Mouse (Mus musculus): ENCODE results near the gene Barx1. TPM values are rescaled to one million over a fixed set of nuclear protein-coding genes. Genes with fewer than 3 reads are reported as not detected.

Barx1 gene
- polyA plus RNA-seq, 1 experiment from 2014 or later: not detected

- no peak overlapping the region for H3K4me3 ChIP-seq (ENCODE audit: inconsistent target)
These were observed 4.7 kb downstream of the Barx1 start for GRCm38 (mm10) chr13:48667461-48667860.

GRCm38 (mm10) chr13:48668091-48668975 lies 5.5 kb downstream of the Barx1 start:
- Histone ChIP-seq H3K79me2 (ENCODE audit: inconsistent target) (no peaks in the 10 kb centered on the region), H3K27ac (no peak overlapping the region), H3K4me3 (ENCODE audit: inconsistent target) (no peak overlapping the region), H3K36me3 (ENCODE audit: inconsistent target) (no peaks in the 10 kb centered on the region)
- WGBS (ENCODE audit: missing documents): 3% methylated on average over 33 of the region's 33 CpGs

More at GRCm38 (mm10) chr13:48667461-48667860, 4.7 kb downstream of the Barx1 start:
- Histone ChIP-seq H3K36me3 (ENCODE audit: inconsistent target) (no peaks in the 10 kb centered on the region), H3K27ac (no peak overlapping the region), H3K79me2 (ENCODE audit: inconsistent target) (no peaks in the 10 kb centered on the region)
- 11% methylated on average over 4 of the region's 4 CpGs for WGBS (ENCODE audit: missing documents)

GRCm38 (mm10) chr13:48668976-48669534 lies 6.3 kb downstream of the Barx1 start:
- Histone ChIP-seq H3K79me2 (ENCODE audit: inconsistent target) (no peaks in the 10 kb centered on the region), H3K27ac (no peak overlapping the region), H3K36me3 (ENCODE audit: inconsistent target) (no peaks in the 10 kb centered on the region), H3K4me3 (ENCODE audit: inconsistent target) (no peak overlapping the region)
- WGBS (ENCODE audit: missing documents): 4% methylated on average over 32 of the region's 34 CpGs

GRCm38 (mm10) chr13:48672312-48672840 lies 9.6 kb downstream of the Barx1 start:
- H3K4me3 ChIP-seq (ENCODE audit: inconsistent target): no peak overlapping the region
- no peaks in the 10 kb centered on the region for H3K36me3 ChIP-seq (ENCODE audit: inconsistent target)
- H3K27ac ChIP-seq: no peak overlapping the region
- H3K79me2 ChIP-seq (ENCODE audit: inconsistent target): no peaks in the 10 kb centered on the region
- WGBS (ENCODE audit: missing documents): 2% methylated on average over 23 of the region's 24 CpGs

- H3K79me2 ChIP-seq (ENCODE audit: inconsistent target): no peaks in the 10 kb centered on the region
- 77% methylated on average over 5 of the region's 5 CpGs for WGBS (ENCODE audit: missing documents)
- H3K27ac ChIP-seq: no peak overlapping the region
- H3K36me3 ChIP-seq (ENCODE audit: inconsistent target): no peaks in the 10 kb centered on the region
- no peak overlapping the region for H3K4me3 ChIP-seq (ENCODE audit: inconsistent target)
These were observed 11.8 kb downstream of the Barx1 start for GRCm38 (mm10) chr13:48674609-48675008.

- no peaks in the 10 kb centered on the region for H3K36me3 ChIP-seq (ENCODE audit: inconsistent target)
- 31% methylated on average over 1 of the region's 1 CpGs for WGBS (ENCODE audit: missing documents)
- no peak overlapping the region for H3K4me3 ChIP-seq (ENCODE audit: inconsistent target)
- no peak overlapping the region for H3K27ac ChIP-seq
- H3K79me2 ChIP-seq (ENCODE audit: inconsistent target): no peaks in the 10 kb centered on the region
These were observed 16.6 kb downstream of the Barx1 start for GRCm38 (mm10) chr13:48679351-48679750.

GRCm38 (mm10) chr13:48686666-48687065 lies 23.9 kb downstream of the Barx1 start:
- WGBS (ENCODE audit: missing documents): 79% methylated on average over 5 of the region's 5 CpGs
- Histone ChIP-seq H3K79me2 (ENCODE audit: inconsistent target) (no peaks in the 10 kb centered on the region), H3K4me3 (ENCODE audit: inconsistent target) (no peak overlapping the region), H3K36me3 (ENCODE audit: inconsistent target) (no peaks in the 10 kb centered on the region), H3K27ac (no peak overlapping the region)

- H3K27ac ChIP-seq: no peak overlapping the region
- WGBS (ENCODE audit: missing documents): 49% methylated on average over 2 of the region's 2 CpGs
- H3K79me2 ChIP-seq (ENCODE audit: inconsistent target): no peaks in the 10 kb centered on the region
- H3K4me3 ChIP-seq (ENCODE audit: inconsistent target): no peak overlapping the region
- no peaks in the 10 kb centered on the region for H3K36me3 ChIP-seq (ENCODE audit: inconsistent target)
These were observed 29.2 kb downstream of the Barx1 start for GRCm38 (mm10) chr13:48691991-48692390.

GRCm38 (mm10) chr13:48694090-48695064 lies 31.6 kb downstream of the Barx1 start:
- WGBS (ENCODE audit: missing documents): 80% methylated on average over 27 of the region's 27 CpGs
- Histone ChIP-seq H3K36me3 (ENCODE audit: inconsistent target) (no peaks in the 10 kb centered on the region), H3K4me3 (ENCODE audit: inconsistent target) (no peak overlapping the region)

GRCm38 (mm10) chr13:48706385-48706951 lies 43.7 kb downstream of the Barx1 start:
- 17% methylated on average over 15 of the region's 21 CpGs for whole genome bisulfite sequencing (ENCODE audit: missing documents)
- Histone ChIP-seq H3K27ac (no peak overlapping the region), H3K36me3 (ENCODE audit: inconsistent target) (no peaks in the 10 kb centered on the region), H3K79me2 (ENCODE audit: inconsistent target) (no peaks in the 10 kb centered on the region), H3K4me3 (ENCODE audit: inconsistent target) (no peak overlapping the region)

More at GRCm38 (mm10) chr13:48694090-48695064, 31.6 kb downstream of the Barx1 start:
- no peaks in the 10 kb centered on the region for H3K79me2 ChIP-seq (ENCODE audit: inconsistent target)
- no peak overlapping the region for H3K27ac ChIP-seq

- WGBS (ENCODE audit: missing documents): 48% methylated on average over 2 of the region's 2 CpGs
- Histone ChIP-seq H3K79me2 (ENCODE audit: inconsistent target) (no peaks in the 10 kb centered on the region), H3K36me3 (ENCODE audit: inconsistent target) (no peaks in the 10 kb centered on the region), H3K27ac (no peak overlapping the region), H3K4me3 (ENCODE audit: inconsistent target) (no peak overlapping the region)
These were observed 49.9 kb downstream of the Barx1 start for GRCm38 (mm10) chr13:48712675-48713074.

GRCm38 (mm10) chr13:48716075-48716474 lies 53.3 kb downstream of the Barx1 start:
- Histone ChIP-seq H3K27ac (no peak overlapping the region), H3K79me2 (ENCODE audit: inconsistent target) (no peaks in the 10 kb centered on the region), H3K36me3 (ENCODE audit: inconsistent target) (no peaks in the 10 kb centered on the region), H3K4me3 (ENCODE audit: inconsistent target) (no peak overlapping the region)
- 72% methylated on average over 4 of the region's 4 CpGs for WGBS (ENCODE audit: missing documents)
